In genomic region chr13:16032935-16033592, GRCm38 (mm10) we compare ENCODE assay signal across 21 mouse cellular contexts.
"Had no signal": no experiment of that assay in that cellular context is flagged by ENCODE, and none has a peak within 500 bp of the region (broad histone marks: within the 10 kb centered on the region; RNA-seq: fewer than 3 reads in every experiment).

No protein-coding gene starts in this region.

- H3K9ac ChIP-seq: limb, embryonic 13.5 days; liver, embryonic 12.5 days; liver, embryonic 15.5 days; lung, embryonic 15.5 days; neural tube, embryonic 12.5 days; stomach, embryonic 15.5 days had no signal

- DNase-seq: kidney, adult 2 months; kidney, postnatal 25 days; layer of hippocampus, adult 9-11 months; liver; lung, adult 18-20 months; lung, postnatal 14 days; retina, postnatal 1 day; right cerebral cortex, postnatal 25 days; spleen, adult 18-20 months; thymus, postnatal 36 days had no signal

- H3K4me2 ChIP-seq: limb, embryonic 13.5 days; liver, embryonic 12.5 days; liver, embryonic 15.5 days; lung, embryonic 15.5 days; neural tube, embryonic 12.5 days; stomach, embryonic 15.5 days had no signal

- H3K27ac ChIP-seq: kidney, postnatal 0 days; layer of hippocampus, adult 2 months; limb, embryonic 10.5 days; limb, embryonic 13.5 days; liver, embryonic 12.5 days; liver, embryonic 15.5 days; lung, embryonic 15.5 days; macrophage; neural tube, embryonic 12.5 days; stomach, embryonic 15.5 days had no signal

- ATAC-seq: intestine, postnatal 0 days; liver, embryonic 12.5 days had no signal

- H3K36me3 ChIP-seq: limb, embryonic 10.5 days; limb, embryonic 13.5 days; liver, embryonic 12.5 days; liver, embryonic 15.5 days; lung, embryonic 15.5 days; neural tube, embryonic 12.5 days; stomach, embryonic 15.5 days had no signal

- H3K4me3 ChIP-seq: layer of hippocampus, adult 2 months; limb, embryonic 10.5 days; limb, embryonic 13.5 days; liver, embryonic 12.5 days; liver, embryonic 15.5 days; lung, embryonic 15.5 days; neural tube, embryonic 12.5 days; stomach, embryonic 15.5 days had no signal

- H3K9me3 ChIP-seq: limb, embryonic 10.5 days; limb, embryonic 13.5 days; liver, embryonic 12.5 days; liver, embryonic 15.5 days; lung, embryonic 15.5 days; neural tube, embryonic 12.5 days; stomach, embryonic 15.5 days had no signal

- H3K4me1 ChIP-seq: limb, embryonic 10.5 days; limb, embryonic 13.5 days; liver, embryonic 12.5 days; liver, embryonic 15.5 days; lung, embryonic 15.5 days; stomach, embryonic 15.5 days had no signal

- H3K27me3 ChIP-seq: limb, embryonic 13.5 days; liver, embryonic 12.5 days; liver, embryonic 15.5 days; lung, embryonic 15.5 days; neural tube, embryonic 12.5 days; stomach, embryonic 15.5 days had no signal
